Mouse (Mus musculus): ENCODE results near the gene Gfi1b. TPM values are rescaled to one million over a fixed set of nuclear protein-coding genes. Genes with fewer than 3 reads are reported as not detected.
A peak's percentile ranks its signal among the peaks of the same experiment; 100 is the strongest.

Gfi1b gene
- polyA plus RNA-seq, 1 experiment from 2014 or later: not detected

DNA sequence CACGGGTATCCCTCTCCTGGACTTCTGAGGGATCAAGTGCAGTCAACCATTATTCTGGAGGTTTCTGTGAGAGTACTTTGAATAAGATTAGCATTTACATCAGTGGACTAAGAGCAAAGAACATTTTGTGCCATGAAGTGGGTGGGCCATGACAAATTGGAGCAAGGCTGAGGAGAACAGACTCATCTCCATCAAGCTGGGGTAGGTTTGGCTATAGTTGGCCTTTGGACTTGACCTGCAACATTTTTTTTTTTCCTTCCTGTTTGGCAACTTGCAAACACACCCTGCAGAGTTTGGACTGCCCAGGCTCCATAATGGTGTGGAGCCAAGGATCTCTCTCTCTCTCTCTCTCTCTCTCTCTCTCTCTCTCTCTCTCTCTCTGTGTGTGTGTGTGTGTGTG is 10.8 kb upstream of the Gfi1b start:
- ATAC-seq (no peak), DNase-seq (ENCODE audit: low spot score) (no peak)
- no peaks in the 10 kb centered on the region for H3K4me1 ChIP-seq (ENCODE audit: control insufficient read depth, insufficient read depth, low read length)
- no peaks in the 10 kb centered on the region for H3K27me3 ChIP-seq (replicated peaks; ENCODE audit: control insufficient read depth, insufficient read depth, low read length)
- no peak overlapping the region for H3K27ac ChIP-seq (ENCODE audit: low read depth, low read length)
- H3K9ac ChIP-seq (ENCODE audit: low read length): no peak overlapping the region
- H3K4me2 ChIP-seq (ENCODE audit: low read length): no peak overlapping the region
- H3K4me3 ChIP-seq (ENCODE audit: low read depth, low read length): no peak overlapping the region
- no peaks in the 10 kb centered on the region for H3K9me3 ChIP-seq (replicated peaks; ENCODE audit: control insufficient read depth, low read length)
- no peaks in the 10 kb centered on the region for H3K36me3 ChIP-seq (ENCODE audit: control insufficient read depth, insufficient read depth, low read length)
- WGBS: 52% methylated on average over 1 of the region's 1 CpGs

DNA sequence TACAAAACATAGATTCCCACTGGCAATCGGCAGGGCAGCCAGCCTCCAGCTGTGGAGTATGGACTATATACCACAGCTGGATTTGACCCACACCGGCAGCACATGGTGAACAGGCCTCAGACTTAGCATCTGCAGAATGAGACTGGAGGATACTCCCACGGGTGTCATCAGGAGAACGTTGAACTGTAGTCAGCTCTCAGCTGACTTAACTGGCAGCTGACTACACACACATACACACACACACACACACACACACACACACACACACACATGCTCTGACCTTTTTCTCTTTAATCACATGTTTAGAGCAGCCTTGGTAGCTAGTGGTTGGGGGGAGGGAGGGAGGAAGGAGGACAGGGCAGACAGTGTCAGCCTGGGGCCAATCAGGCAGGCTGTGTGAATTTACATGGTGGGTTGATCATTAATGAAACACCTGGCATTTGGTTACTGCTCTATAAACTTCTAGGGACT is 8.2 kb upstream of the Gfi1b start:
- Histone ChIP-seq H3K4me3 (ENCODE audit: low read depth, low read length) (no peak overlapping the region), H3K27ac (ENCODE audit: low read depth, low read length) (no peak overlapping the region), H3K27me3 (replicated peaks; ENCODE audit: control insufficient read depth, insufficient read depth, low read length) (no peaks in the 10 kb centered on the region), H3K4me1 (ENCODE audit: control insufficient read depth, insufficient read depth, low read length) (no peaks in the 10 kb centered on the region), H3K36me3 (ENCODE audit: control insufficient read depth, insufficient read depth, low read length) (no peaks in the 10 kb centered on the region), H3K4me2 (ENCODE audit: low read length) (no peak overlapping the region), H3K9me3 (replicated peaks; ENCODE audit: control insufficient read depth, low read length) (no peaks in the 10 kb centered on the region), H3K9ac (ENCODE audit: low read length) (no peak overlapping the region)
- DNase-seq (ENCODE audit: low spot score) (no peak), ATAC-seq (no peak)
- WGBS: 68% methylated on average over 4 of the region's 4 CpGs

DNA sequence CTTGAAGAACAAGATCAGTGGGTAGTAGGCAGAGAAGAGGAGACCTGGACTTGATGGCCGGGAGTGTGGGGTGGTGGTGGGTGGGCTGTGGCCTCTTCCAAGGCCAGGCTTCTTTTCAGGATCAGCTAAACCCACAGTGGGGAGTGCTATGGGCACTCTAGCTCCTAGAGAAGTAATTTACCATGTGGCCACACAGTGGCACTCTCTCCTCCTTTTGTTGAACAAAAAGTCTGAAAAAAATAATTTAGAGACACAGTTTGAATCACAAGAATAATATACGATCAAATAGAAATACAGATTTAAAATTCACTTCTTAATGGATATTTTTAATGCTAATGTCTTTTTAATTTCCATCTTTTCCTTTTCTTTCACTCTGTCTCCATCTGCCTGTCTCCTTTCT is 6.3 kb upstream of the Gfi1b start:
- H3K4me1 ChIP-seq (ENCODE audit: control insufficient read depth, insufficient read depth, low read length): no peaks in the 10 kb centered on the region
- no peaks in the 10 kb centered on the region for H3K9me3 ChIP-seq (replicated peaks; ENCODE audit: control insufficient read depth, low read length)
- no peaks in the 10 kb centered on the region for H3K36me3 ChIP-seq (ENCODE audit: control insufficient read depth, insufficient read depth, low read length)
- no peaks in the 10 kb centered on the region for H3K27me3 ChIP-seq (replicated peaks; ENCODE audit: control insufficient read depth, insufficient read depth, low read length)
- H3K9ac ChIP-seq (ENCODE audit: low read length): no peak overlapping the region
- no peak overlapping the region for H3K4me3 ChIP-seq (ENCODE audit: low read depth, low read length)
- no peak overlapping the region for H3K4me2 ChIP-seq (ENCODE audit: low read length)
- WGBS: 63% methylated on average over 2 of the region's 2 CpGs
- ATAC-seq (no peak), DNase-seq (ENCODE audit: low spot score) (peak; percentile 14)
- no peak overlapping the region for H3K27ac ChIP-seq (ENCODE audit: low read depth, low read length)

DNA sequence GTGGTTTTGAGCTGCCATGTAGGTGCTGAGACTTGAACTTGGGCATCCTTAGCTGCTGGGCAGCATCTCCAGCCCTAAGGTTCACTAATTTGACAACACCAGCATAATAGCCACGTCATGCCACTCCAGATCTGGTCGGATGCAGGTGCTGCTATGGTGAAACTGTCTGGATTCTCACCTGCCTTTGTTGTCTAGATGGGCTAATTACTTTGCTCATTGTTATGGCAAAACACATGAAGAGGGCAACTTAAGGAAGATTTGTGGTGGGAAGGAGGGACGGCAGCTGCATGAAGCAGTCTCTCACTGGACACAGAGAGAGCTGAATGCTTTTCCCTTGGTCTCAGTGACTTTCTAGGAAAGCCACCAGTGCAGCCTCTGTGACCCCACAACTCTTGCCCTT is 4.3 kb upstream of the Gfi1b start:
- Histone ChIP-seq H3K36me3 (ENCODE audit: control insufficient read depth, insufficient read depth, low read length) (no peaks in the 10 kb centered on the region), H3K4me3 (ENCODE audit: low read depth, low read length) (no peak overlapping the region), H3K27me3 (replicated peaks; ENCODE audit: control insufficient read depth, insufficient read depth, low read length) (peaks cover 5% of the 10 kb centered on the region; the same call in 1 of the 2 replicates), H3K27ac (ENCODE audit: low read depth, low read length) (no peak overlapping the region), H3K9ac (ENCODE audit: low read length) (no peak overlapping the region), H3K4me2 (ENCODE audit: low read length) (no peak overlapping the region), H3K9me3 (replicated peaks; ENCODE audit: control insufficient read depth, low read length) (no peaks in the 10 kb centered on the region), H3K4me1 (ENCODE audit: control insufficient read depth, insufficient read depth, low read length) (no peaks in the 10 kb centered on the region)
- DNase-seq (ENCODE audit: low spot score): no peak
- 76% methylated on average over 3 of the region's 3 CpGs for WGBS
- ATAC-seq: no peak

DNA sequence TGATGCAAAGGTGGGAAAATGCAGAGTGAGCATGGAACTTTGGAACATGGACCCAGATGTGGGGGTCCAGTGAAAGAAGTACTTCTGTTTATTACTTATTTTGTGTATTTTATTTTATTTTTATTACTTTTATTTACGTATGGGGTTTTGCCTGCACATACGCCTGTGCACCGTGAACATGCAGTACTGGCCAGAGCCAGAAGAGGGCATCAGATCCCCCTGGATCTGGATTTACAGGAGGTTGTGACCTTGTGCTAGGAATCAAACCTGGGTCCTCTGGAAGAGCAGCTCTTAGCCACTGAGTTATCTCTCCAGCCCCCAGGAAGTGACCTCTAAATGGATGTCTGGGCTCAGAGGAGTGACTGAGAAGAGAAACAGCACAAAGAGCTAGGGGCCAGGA is 3.1 kb upstream of the Gfi1b start:
- Histone ChIP-seq H3K4me2 (ENCODE audit: low read length) (no peak overlapping the region), H3K4me1 (ENCODE audit: control insufficient read depth, insufficient read depth, low read length) (no peaks in the 10 kb centered on the region), H3K27me3 (replicated peaks; ENCODE audit: control insufficient read depth, insufficient read depth, low read length) (peaks cover 11% of the 10 kb centered on the region; the same call in 1 of the 2 replicates), H3K4me3 (ENCODE audit: low read depth, low read length) (no peak overlapping the region), H3K27ac (ENCODE audit: low read depth, low read length) (no peak overlapping the region), H3K36me3 (ENCODE audit: control insufficient read depth, insufficient read depth, low read length) (no peaks in the 10 kb centered on the region), H3K9ac (ENCODE audit: low read length) (no peak overlapping the region), H3K9me3 (replicated peaks; ENCODE audit: control insufficient read depth, low read length) (no peaks in the 10 kb centered on the region)
- 93% methylated on average over 3 of the region's 3 CpGs for WGBS
- no peak for DNase-seq (ENCODE audit: low spot score)
- no peak for ATAC-seq

DNA sequence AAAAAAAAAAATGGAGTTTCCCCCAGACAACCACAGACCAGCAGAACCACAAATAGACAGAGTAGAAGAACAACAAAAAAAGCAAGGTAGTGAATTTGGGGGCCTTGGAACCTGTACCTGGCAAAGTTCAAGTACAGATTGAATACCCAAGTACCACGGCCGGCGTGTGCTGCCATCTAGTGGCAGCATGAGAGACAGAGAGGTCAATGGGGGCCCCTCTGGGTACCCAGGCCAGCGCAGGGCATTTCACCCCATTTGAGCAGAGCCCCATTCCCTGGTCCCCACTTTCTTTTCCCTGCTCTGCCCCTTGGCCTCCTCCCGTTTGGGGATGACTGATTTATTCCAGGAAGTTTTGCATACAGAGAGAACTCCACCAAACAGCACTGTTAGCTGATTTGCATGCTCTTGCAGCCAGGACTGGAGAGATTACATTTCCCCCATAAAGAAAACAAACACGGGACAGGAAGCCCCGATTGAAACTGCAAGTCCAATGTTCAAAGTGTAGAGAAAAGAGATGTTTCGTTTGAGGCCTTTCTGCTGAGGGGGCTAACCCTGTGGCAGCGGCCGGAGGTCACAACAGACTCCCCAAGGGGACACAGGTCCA is 841 bp upstream of the Gfi1b start:
- Histone ChIP-seq H3K27me3 (replicated peaks; ENCODE audit: control insufficient read depth, insufficient read depth, low read length) (peaks cover 11% of the 10 kb centered on the region; the same call in 1 of the 2 replicates), H3K4me2 (ENCODE audit: low read length) (no peak overlapping the region), H3K4me3 (ENCODE audit: low read depth, low read length) (no peak overlapping the region), H3K9ac (ENCODE audit: low read length) (no peak overlapping the region), H3K36me3 (ENCODE audit: control insufficient read depth, insufficient read depth, low read length) (no peaks in the 10 kb centered on the region), H3K9me3 (replicated peaks; ENCODE audit: control insufficient read depth, low read length) (no peaks in the 10 kb centered on the region), H3K4me1 (ENCODE audit: control insufficient read depth, insufficient read depth, low read length) (no peaks in the 10 kb centered on the region), H3K27ac (ENCODE audit: low read depth, low read length) (no peak overlapping the region)
- ATAC-seq (no peak), DNase-seq (ENCODE audit: low spot score) (peak; percentile 49)
- 22% methylated on average over 10 of the region's 10 CpGs for whole genome bisulfite sequencing

DNA sequence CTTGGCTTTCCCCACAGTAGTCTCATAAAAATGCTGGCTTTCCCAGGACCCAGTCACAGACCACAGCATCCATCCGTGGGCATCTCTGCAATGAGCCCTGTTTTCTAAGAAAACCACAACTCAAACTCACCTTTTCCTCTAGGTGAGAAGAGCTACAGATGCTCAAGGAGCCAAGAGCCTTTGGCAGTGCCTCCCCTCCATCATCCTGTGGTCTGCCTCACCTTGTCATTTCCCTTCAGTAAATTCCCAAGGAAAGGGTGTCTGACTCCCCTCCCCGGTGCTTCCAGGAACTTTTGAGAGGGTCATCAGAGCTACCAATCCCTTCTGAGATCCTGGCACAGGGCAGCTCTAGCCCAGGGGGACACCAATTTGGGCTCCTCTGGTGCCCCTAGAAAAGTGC is 671 bp downstream of the Gfi1b start:
- 33% methylated on average over 2 of the region's 2 CpGs for WGBS
- peaks cover 11% of the 10 kb centered on the region; the same call in 1 of the 2 replicates for H3K27me3 ChIP-seq (replicated peaks; ENCODE audit: control insufficient read depth, insufficient read depth, low read length)
- no peak for ATAC-seq
- no peaks in the 10 kb centered on the region for H3K36me3 ChIP-seq (ENCODE audit: control insufficient read depth, insufficient read depth, low read length)
- no peak overlapping the region for H3K9ac ChIP-seq (ENCODE audit: low read length)
- DNase-seq (ENCODE audit: low spot score): no peak
- H3K9me3 ChIP-seq (replicated peaks; ENCODE audit: control insufficient read depth, low read length): no peaks in the 10 kb centered on the region
- no peak overlapping the region for H3K4me2 ChIP-seq (ENCODE audit: low read length)
- no peak overlapping the region for H3K27ac ChIP-seq (ENCODE audit: low read depth, low read length)
- H3K4me3 ChIP-seq (ENCODE audit: low read depth, low read length): no peak overlapping the region
- H3K4me1 ChIP-seq (ENCODE audit: control insufficient read depth, insufficient read depth, low read length): no peaks in the 10 kb centered on the region

DNA sequence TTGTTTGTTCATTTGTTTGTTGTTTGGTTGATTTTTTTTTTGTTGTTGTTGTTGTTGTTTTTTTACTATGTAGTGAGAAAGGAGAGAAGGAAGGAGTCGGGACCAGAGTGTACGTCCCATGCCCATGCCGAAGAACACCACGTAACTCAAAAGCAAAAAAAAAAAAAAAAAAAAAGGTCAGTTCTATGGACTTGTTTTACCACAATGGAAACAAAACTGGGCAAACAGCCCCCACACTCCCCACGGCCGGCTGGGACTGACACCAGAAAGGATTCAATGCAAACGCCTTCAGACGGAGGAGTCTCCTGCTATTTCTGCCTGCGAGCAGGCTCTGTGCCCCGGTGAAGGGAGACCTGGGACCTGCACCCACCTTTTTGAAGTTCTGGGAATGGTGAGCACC is 1.3 kb downstream of the Gfi1b start:
- Histone ChIP-seq H3K9me3 (replicated peaks; ENCODE audit: control insufficient read depth, low read length) (no peaks in the 10 kb centered on the region), H3K27ac (ENCODE audit: low read depth, low read length) (no peak overlapping the region), H3K36me3 (ENCODE audit: control insufficient read depth, insufficient read depth, low read length) (no peaks in the 10 kb centered on the region), H3K4me1 (ENCODE audit: control insufficient read depth, insufficient read depth, low read length) (no peaks in the 10 kb centered on the region), H3K9ac (ENCODE audit: low read length) (no peak overlapping the region), H3K4me2 (ENCODE audit: low read length) (no peak overlapping the region), H3K4me3 (ENCODE audit: low read depth, low read length) (no peak overlapping the region), H3K27me3 (replicated peaks; ENCODE audit: control insufficient read depth, insufficient read depth, low read length) (peaks cover 11% of the 10 kb centered on the region; the same call in 1 of the 2 replicates)
- no peak for ATAC-seq
- no peak for DNase-seq (ENCODE audit: low spot score)
- WGBS: 68% methylated on average over 10 of the region's 10 CpGs

DNA sequence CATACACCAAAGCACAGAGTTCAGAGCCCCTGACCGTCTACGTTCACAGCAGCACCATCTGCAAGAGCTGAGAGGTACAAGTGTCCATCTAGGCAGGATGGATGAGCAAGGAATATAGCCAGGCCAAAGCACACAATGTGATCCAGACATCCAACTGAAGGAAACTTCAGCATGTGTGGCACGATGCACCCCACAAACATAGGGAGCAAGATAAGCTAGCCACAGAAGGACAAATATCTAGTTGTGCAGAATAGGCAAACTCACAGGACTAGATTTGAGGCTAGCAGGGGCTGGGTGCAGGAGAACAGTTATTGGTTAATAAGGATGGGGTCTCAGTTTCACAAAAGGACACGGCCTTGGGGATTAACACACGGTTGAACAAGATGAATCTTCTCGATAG is 2.4 kb downstream of the Gfi1b start:
- H3K9me3 ChIP-seq (replicated peaks; ENCODE audit: control insufficient read depth, low read length): no peaks in the 10 kb centered on the region
- DNase-seq (ENCODE audit: low spot score) (no peak), ATAC-seq (no peak)
- no peak overlapping the region for H3K27ac ChIP-seq (ENCODE audit: low read depth, low read length)
- no peaks in the 10 kb centered on the region for H3K4me1 ChIP-seq (ENCODE audit: control insufficient read depth, insufficient read depth, low read length)
- no peak overlapping the region for H3K9ac ChIP-seq (ENCODE audit: low read length)
- H3K4me3 ChIP-seq (ENCODE audit: low read depth, low read length): no peak overlapping the region
- peaks cover 11% of the 10 kb centered on the region; the same call in 1 of the 2 replicates for H3K27me3 ChIP-seq (replicated peaks; ENCODE audit: control insufficient read depth, insufficient read depth, low read length)
- no peak overlapping the region for H3K4me2 ChIP-seq (ENCODE audit: low read length)
- 82% methylated on average over 6 of the region's 6 CpGs for WGBS
- H3K36me3 ChIP-seq (ENCODE audit: control insufficient read depth, insufficient read depth, low read length): no peaks in the 10 kb centered on the region

Measured in forebrain, embryonic 14.5 days (tissue).